Mouse (Mus musculus): ENCODE results near the gene Zfand4.
"Not testable (repeated sequence)": the region's sequence is repeated elsewhere in the genome, so short reads cannot be mapped to it uniquely, and the experiment has no call there.

Zfand4 gene

DNA sequence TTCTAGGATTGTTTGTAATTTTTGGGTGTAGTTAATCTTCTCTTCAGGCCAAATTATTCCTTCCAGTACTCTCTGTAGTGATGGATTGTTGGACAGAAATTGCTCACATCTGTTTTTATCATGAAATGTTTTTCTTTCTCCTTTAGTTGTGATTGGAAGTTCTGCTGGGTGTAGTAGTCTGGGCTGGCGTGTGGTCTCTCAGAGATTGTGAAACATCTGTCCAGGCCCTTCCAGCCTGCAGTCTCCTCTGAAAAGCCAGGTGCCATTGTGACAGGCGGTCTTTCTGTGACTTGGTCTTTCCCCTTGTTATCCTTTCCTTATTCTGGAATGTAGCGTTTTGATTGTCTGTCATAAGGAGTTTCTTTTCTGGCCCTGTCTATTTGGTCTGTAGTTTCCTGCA lies 55.2 kb downstream of the Zfand4 start:
- no peak for DNase-seq (ENCODE audit: low spot score)

DNA sequence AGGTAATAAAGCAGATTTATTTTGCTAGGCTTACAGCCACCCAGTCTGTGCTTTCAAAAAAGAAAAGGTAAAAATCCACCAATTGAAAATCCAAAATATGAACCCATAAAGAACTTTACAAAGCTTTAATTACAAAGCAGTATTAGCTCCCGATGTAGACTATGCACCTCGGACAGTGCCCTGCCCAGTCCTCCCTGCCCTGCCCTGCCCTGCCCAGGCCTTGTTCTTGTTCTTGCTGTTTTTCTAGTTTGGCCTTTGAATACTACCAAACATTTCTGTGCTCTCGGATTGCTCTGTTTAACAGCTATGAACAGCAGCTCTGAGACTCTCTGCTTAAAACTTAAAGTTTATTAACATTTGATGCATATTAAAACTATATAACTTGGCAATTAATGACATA lies 62.6 kb downstream of the Zfand4 start:
- no peak for DNase-seq (ENCODE audit: low spot score)

DNA sequence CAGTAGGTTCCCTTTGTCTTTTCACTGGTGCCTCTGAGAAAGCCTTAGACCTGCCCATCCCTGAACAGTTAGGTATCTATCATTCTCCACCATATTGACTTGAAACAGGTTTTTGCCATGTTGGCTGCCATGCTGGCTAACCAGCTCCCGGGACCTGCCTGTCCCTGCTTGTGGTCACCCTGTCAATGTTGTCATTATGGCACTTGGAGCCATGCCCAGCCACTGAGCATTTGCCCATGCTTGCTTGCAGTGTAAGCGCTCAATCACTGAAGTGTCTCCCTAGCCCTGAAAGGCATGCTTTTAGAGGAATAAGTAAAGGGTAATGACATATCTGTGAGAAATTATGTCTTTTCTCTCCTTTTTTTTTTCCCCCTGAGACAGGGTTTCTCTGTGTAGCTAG lies 67.4 kb downstream of the Zfand4 start:
- DNase-seq (ENCODE audit: low spot score): peak; percentile 43

DNA sequence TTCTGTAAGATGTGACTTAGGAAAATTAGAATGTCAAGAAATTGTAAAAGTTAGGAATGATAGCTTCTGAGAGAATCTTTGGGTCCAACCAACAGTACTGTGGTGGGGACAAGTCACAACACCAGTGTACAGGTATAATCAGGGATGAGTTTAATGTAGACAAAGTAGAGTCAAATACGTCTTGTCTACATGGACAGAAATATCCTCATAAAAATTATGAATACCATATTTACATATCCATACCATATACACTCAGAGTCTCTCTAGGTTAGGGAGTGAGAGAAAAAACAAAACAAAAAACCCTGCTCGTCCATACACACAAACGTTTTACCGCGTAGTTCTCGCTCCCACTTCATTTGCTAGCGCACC lies 73.4 kb downstream of the Zfand4 start:
- DNase-seq (ENCODE audit: low spot score): no peak

DNA sequence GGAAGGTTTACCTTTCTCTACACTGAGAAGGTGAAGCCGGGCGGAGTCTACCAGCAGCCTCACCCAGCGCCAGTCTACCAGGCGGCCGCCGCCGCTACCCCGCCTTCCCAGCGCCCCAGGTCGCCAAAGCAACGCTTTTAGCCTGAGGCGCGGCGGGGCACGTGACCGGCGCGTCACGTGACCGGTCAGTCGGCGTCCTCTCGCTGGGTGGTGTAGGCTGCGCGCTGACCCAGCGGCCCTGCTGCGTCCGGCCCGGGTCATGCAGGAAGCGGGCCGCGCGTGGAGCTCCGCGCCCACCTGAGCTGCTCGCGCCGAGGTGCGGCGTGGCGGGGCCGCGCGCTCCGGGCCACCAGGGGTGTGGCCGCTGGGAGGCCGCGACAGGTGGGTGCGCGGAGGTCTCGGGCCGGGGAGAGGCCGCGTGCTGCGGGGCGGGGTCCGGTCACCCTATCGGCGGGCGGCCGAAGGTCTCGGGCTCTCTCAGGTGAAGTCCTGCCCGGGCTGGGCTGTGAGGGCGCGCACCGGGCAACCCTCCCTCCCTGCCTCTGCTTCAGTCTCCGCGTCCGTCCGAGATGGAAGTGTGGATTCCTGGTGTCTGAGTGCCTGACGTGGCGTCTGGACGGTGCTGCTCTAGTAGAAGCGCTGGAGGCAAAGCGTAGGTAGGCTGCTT lies 73.9 kb downstream of the Zfand4 start, which contains the start of gene March8:
Gene March8 (plus strand): TSS at position 190 of the 667 bp plus-strand sequence.
- peak; percentile 91 for DNase-seq (ENCODE audit: low spot score)

DNA sequence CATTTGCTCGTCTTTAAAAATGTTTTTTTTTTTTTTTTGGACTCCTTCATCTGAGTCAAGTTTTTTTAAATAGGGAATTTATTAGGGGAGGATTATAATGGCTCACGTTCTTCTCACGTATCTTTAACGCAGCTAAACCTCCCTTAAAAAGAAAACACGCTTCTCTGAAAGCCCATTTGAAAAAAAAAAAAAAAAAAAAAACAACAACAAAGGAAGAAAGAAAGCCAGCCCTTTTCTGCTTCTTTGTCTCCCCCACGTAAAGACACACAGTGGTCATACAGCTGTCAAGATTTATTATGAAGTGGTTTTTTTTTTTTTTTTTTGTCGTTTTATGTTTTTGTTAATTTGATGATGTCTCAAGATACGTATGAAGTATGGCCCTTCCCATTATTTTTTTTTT lies 74.5 kb downstream of the Zfand4 start:
- DNase-seq (ENCODE audit: low spot score): no peak

DNA sequence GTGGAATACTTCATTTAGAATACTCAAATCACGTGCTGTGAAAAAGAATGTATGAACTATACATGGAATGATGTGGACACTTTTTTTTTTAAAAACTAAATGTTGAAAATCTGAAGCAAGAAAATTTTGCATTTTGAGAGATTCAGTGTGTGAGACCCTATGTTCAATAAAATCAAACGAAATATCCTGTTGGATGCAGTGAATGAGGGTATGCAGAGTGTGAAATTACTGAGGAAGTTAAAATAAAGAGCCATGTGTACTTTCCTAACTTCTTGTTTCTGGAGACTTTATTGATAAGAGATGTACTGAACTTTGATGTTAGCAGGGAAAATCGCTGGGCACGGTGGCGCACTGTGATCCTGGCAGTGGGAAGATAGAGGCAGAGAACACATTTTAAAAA lies 75.1 kb downstream of the Zfand4 start:
- no peak for DNase-seq (ENCODE audit: low spot score)

DNA sequence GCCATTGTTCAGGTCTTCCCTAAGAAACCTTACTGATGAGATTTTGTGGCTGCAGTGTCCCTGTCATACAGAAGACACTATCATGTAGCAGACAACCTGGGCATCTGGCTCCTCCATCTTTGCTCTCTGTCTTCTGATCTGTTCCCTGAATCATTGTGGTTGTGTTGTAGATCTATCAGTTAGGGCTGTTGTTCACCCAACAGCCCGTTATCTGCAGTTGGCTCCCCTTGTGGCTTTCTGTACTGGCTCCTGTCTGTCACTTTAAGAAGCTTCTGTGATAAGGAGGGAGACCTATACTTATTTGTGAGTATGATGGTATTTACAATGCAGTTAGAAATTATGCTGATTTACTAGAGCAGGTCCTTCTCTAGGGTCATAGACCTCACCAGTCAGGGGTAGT lies 76.5 kb downstream of the Zfand4 start:
- DNase-seq (ENCODE audit: low spot score): no peak

DNA sequence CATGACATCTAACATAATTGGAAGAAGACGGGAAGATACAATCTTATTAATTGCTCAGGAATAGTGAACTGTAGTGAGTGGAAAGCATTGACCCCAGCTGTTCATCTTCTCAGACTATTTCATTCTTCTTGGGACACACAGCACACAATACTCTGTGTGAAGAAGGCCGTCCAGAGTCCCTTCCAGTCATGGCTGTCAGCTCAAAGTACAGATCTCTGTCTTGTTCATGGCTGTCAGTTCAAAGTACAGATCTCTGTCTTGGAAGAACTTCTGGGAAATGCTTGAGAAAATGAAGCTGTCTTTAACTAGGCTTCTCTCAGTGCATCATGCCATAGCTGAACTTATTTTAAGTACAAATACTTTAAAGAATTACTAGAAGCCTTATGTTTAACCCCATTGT lies 83.9 kb downstream of the Zfand4 start:
- DNase-seq (ENCODE audit: low spot score): no peak

DNA sequence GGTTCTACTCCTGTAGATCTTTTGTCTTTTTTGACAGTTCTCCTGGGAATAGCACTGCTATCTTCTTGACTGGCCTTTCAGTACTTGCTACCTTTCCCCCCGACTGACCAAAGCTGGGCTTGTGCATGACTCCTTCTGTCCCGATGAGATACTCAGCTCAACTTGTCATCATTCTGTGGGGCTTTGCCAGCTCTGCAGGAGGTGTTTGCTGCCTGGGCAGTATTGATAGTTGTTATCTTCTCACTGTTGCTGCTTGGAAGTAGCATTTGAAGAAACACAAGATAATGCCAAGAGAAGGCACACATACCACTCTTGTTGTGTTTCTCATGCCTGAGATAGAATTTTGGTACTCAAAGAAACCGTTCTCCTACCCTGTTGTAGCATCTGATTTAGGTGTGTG lies 86.0 kb downstream of the Zfand4 start:
- peak; percentile 24 for DNase-seq (ENCODE audit: low spot score)

DNA sequence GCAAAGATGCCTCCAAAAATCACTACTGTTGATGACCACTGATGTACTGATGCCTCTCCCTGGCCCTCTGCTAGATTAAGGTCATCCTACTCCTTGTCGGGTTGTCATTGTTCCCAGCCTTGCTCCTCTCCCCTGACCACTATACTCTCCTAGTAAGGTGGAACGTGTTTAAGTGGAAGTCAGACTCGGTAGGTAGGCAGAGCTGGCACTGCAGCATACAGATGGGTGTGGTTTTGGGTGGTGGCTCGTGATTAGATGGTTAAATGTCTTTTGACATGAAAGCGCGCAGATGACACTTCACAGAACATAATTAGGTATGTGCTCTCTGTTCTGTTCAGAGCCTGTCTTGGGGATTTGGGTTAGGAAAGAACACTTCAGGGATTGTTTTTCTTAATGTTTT lies 86.6 kb downstream of the Zfand4 start:
- DNase-seq (ENCODE audit: low spot score): no peak

DNA sequence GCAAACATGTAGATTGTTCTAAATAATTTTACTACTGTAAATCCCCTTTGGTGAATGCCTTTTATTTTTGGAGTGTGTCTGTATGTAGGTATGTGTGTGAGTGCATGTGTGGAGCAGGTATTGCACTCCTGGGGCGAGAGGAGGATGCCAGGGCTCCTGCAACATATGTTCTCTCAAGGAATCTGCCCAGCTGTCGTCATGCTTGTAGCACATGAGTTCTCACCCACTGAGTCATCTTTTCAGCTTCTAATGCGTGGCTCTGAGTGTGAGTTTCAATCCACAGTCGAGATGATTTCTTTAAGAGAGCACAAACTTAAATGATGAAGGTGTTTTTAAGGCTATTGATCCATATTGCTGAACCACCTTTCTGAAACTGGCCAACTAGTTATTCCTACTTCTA lies 87.5 kb downstream of the Zfand4 start:
- DNase-seq (ENCODE audit: low spot score): no peak

DNA sequence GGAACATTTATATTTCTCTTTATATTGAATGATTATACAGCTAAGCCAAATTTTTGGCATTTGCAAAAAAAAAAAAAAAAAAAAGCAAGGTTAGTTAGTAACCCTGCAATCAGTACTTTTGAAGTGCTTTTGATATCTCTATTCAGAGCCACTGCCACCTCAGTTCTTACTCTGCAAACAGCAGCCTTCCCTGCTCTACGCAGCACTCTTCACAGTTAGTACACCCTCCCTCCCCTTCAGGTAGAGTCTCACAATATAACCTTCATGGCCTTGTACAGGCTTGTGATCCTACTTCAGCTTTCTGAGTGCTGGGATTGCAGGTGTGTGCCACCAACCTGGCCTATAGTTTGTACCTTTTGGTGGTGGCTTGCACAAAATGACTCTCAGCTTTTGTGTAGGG lies 89.4 kb downstream of the Zfand4 start:
- no peak for DNase-seq (ENCODE audit: low spot score)

DNA sequence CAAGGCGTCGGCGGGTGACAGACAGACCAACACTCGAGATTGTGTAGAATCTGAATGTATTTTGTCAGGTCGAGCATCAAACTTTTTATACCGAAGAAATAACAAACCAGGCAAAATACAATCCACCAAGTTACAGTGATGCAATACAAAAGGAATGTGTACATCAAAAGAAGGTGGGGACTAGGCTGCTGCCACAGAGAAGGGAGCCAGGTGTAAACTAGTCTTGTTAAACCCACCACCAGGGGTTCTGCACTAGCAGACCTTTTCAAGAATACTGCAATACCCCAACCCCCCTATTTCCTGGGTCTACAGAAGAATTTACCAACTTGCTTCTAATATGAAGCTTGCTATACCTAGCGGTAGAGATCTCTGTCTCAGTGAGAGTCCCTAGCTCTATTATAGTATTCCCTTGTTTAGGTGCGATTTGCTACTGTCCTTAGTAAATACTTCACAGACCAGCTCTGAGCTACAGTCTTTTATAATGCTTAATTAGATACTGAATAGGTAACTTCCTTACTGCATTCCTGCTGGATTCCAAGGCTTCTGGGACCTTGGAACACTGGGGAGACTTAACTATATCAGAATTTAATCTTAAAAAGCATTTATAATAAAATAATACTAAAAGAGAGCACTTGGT lies 92.4 kb downstream of the Zfand4 start:
- not testable (repeated sequence) for DNase-seq (ENCODE audit: low spot score)

DNA sequence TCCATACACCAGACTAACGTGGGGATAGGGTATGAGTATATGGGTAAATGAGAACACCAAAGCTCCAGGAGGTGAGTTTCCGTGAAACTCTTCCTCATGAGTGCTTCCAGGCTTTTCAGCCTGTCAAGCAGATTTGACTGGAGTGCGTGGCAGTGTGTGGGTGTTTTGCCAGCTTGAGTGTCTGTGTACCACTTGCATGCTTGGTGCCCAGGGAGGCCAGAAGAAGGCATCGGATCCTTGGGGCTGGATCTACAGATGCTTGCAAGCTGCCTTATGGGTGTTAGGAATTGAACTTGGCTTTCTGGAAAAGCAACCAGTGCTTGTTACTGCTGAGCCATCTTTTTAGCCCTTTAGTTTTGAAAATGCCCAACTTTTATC lies 92.9 kb downstream of the Zfand4 start:
- DNase-seq (ENCODE audit: low spot score): no peak

DNA sequence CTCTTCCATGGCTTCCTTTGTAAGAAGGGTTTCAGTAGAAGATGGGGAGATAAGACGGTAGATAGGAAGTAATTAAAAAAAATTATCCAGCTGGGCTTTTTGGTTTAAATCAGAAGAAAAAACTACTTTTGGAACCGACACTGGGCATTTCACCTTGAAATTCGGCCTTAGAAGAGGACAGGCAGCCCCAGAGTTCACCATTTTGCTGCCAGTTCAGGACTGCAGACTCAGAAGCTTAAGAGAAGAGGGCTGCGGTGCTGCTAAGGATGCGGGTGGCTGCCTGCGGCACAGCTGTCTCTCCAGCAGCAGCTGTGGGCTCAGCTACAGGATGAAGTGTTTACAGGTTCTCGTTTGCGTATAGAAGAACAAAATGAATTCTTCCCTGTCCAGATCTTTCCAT lies 94.0 kb downstream of the Zfand4 start:
- DNase-seq (ENCODE audit: low spot score): no peak

DNA sequence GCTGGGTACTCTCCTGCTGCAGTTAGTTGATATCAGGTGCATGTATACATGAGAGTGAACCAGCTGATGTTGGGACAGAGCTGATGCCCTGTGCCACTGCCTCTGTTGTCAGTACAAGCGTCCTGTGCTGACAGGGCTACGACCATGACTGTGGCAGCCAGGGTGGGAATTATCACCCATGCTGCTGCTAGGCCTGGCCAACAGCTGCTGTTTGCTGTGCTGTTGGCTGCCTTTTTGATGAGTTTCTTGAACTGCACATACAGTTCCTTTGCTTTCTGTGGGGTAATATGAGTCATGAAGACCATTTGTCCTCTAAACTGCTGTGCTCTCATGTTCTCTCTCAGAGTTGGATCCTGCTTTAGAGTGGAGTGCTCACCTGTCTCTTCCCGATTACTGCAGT lies 95.2 kb downstream of the Zfand4 start:
- no peak for DNase-seq (ENCODE audit: low spot score)

DNA sequence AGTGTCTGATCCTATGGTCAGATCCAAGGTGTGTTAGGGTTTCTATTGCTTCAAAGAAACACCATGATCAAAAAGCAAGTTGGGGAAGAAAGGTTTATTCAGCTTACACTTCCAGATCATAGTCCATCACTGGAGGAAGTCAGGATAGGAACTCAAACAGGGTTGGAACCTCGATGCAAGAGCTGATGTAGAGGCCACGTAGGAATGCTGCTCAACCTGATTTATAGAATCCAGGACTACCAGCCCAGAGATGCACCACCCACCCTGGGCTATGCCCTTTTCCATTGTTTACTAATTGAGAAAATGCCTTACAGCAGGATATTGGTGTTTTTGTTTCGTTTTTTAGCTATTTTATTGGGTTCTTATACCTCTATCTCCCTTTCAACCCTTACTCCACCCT lies 97.4 kb downstream of the Zfand4 start:
- DNase-seq (ENCODE audit: low spot score): no peak

DNA sequence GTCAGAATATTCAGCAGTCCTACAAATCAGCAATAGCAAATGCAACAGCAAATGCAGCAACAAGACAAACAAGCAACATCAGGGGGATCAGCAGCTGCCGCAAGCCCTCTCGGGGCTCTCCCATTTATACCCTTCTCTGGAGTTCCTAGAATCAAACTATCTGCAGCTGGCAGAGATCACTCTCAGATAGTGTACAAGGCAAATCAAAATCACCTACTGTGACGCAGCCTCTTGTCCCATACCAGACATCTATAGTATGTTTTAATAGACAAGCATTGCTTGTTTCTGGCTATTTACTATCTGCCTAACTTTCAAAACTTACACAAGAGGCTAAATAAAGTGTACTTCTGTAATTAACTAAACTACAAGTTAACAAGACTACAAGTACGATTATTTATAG lies 98.0 kb downstream of the Zfand4 start:
- DNase-seq (ENCODE audit: low spot score): no peak

DNA sequence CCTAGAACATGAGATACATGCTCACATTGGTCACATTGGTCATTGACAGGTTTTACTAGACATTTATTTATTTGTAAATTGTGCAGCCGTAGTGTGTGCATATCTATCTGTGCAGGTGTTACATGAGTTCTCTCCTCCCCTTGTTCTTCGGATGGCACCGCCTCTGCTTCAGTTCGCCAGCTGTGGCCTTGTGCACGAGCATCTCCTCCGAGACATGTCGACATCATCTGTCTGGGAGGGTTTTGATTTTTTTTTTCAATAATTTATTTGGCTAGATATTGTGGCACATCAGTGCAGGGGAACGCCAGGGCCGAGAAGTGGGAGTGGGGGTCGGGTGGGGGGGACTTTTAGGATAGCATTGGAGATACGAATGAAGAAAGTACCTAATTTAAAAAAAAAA lies 103.9 kb downstream of the Zfand4 start:
- DNase-seq (ENCODE audit: low spot score): no peak

DNA sequence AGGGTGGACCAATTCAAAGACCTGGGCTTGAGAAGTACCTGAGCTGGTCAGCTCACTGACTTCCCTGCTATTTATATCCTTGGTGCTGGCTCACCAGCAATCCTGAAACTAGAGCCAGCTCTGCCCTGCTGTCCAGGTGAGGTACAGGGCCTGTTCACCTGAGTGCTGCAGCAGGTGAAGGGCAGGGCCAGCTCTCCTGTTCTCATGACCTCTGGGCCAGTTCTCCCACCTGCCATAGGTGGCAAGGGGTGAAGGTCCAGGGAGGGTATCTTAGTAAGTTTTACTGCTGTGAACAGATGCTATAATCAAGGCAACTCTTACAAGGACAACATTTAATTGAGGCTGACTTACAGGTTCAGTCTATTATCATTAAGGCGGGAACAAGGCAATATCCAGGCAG lies 105.8 kb downstream of the Zfand4 start:
- DNase-seq (ENCODE audit: low spot score): no peak

DNA sequence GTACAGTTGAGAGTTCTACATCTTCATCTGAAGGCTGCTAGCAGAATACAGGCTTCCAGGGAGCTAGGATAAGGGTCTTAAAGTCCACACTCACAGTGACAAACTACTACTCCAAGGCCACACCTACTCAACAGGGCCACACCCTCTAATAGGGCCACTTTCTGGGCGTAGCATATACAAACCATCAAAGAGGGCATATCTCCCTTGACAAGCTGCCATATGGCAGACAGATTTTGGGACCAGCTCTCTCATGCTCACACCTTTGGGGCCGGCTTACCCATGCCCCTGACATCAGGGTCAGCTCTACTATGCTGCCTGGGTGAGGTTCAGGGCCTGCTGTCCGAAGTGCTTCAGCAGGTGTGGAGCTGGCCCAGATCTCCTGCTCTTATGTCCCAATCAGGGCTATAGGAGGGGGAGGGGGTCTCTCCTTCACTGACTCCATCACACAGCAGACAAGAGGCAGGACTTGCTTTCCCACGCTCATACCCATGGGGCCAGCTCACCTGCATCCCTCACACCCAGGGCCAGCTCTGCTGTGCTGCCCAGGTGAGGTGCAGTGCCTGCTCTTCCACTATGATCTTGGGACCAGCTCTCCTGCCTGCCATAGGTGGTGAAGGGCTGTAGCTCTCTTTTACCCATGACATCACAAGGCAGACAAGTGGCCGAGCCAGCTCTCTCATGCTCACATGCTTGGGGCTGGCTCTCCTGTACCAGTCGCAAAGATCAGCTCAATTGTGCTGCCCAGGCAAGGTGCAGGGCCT lies 106.4 kb downstream of the Zfand4 start:
- DNase-seq (ENCODE audit: low spot score): no peak

DNA sequence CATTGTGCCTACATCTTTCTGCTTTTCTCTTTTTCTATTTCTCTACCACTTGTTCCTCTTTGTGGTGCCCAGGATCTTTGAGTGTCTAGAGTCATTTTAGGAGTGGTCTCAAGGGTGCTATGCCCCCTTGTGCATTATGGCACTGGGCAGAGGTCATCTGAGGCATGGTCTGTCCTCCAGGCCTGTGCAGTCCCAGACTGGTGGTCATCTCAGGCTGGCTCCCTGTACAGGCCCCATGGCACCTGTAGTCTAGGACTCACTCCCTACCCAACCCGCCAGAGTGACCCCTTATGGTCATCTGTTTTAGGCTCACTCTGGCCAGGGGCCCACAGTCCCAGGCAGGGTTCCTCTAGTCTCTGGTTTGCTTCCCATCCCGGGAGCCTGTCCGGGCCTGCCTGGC lies 107.5 kb downstream of the Zfand4 start:
- DNase-seq (ENCODE audit: low spot score): no peak

DNA sequence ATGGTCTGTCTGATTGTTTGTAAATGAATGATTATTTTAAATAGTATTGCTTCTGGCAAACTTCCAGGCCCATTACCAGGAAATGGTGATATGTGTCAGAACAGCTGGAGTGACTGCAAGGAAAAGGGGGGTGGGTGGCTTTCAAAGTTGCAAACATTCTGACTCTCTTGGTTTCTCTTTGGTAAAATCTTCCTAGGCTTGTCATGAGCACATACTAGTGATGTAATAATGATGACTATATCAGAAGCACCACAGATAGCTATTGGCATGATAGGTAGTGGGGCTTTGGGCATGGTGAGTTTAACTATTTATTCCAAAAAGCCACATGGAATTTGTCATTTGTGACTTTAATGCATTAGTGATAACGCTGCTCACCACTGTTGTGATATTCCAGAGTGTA lies 110.1 kb downstream of the Zfand4 start:
- no peak for DNase-seq (ENCODE audit: low spot score)

Data from adipocyte (in vitro differentiated cells).